Mouse (Mus musculus) megakaryocyte, embryonic 14.5 days (primary cell): ENCODE results near the gene Plcl1.

Experiments used
- FLI1 ChIP-seq: IDR thresholded peaks from 2 replicates; pipeline ENCODE4 v1.6.1; 2012; ENCODE audit warnings: low read length, inconsistent platforms, mixed read lengths
- GATA1 ChIP-seq: IDR thresholded peaks from 3 replicates; pipeline ENCODE4 v1.6.1; 2012; ENCODE audit warnings: mixed read lengths, low read length, inconsistent platforms, borderline replicate concordance

GRCm38 (mm10) chr1:55762284-55762683, 356.6 kb downstream of the Plcl1 start:
- TF ChIP-seq FLI1 (no peak), GATA1 (no peak)
